Mouse (Mus musculus) splenic B cell, adult 2 months (primary cell): ENCODE results near the gene Ugt3a1.
A peak's percentile ranks its signal among the peaks of the same experiment; 100 is the strongest.

Experiments used
- DNase-seq: peaks from one replicate; pipeline ENCODE4 v3.0.0-alpha.2; 2011; ENCODE audit warnings: low read depth, low spot score
- H3K27me3 ChIP-seq: 2 replicates; pipeline ENCODE4 v1.6.1; 2012; ENCODE audit warnings: mild to moderate bottlenecking, low read length, moderate library complexity, mixed read lengths; ENCODE audit not compliant: control insufficient read depth, poor library complexity, insufficient read depth, severe bottlenecking
- H3K36me3 ChIP-seq: 2 replicates; pipeline ENCODE4 v1.6.1; 2012; ENCODE audit warnings: mild to moderate bottlenecking, low read length, moderate library complexity, mixed read lengths; ENCODE audit not compliant: control insufficient read depth, poor library complexity, insufficient read depth, severe bottlenecking

Ugt3a1 gene

DNA sequence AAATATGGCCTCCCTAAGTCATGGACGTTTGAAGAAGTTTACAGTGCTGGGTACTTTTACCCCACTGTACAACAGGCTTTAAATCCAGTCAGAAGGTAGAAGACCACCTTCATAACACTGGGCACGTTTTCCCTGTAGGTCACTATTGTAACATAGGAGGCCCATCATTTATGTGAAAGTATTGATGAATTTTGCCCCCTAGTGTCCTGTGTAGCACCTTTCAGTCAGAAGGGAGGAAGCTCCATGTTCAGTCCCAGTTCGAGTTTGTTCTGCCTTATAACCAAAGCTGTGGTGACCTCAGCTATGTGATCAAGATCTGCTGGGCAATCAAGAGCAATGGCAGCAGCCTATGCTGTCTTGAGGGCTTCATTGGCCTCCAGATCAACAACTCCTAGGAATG lies 72.1 kb downstream of the Ugt3a1 start:
- no peaks in the 10 kb centered on the region for H3K36me3 ChIP-seq
- H3K27me3 ChIP-seq = no peaks in the 10 kb centered on the region

DNA sequence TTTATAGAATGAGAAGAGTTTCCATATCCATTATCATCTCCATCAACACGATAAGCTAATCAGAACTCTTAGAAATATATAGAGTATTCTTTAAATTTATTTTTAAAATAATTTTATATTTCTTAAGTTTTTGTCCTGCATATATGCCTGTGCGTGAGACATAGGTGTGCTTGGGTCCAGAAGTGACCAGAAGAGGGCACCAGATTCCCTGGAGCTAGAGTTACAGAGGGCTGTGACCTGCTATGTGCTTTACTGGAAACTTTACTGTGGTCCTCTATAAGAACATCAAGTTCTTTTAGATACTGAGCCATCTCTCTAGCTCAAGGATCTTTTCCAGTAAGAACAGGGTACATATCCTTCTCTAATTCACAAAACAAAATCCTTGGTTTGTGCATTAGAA lies 86.1 kb downstream of the Ugt3a1 start:
- Histone ChIP-seq H3K36me3 (no peaks in the 10 kb centered on the region), H3K27me3 (no peaks in the 10 kb centered on the region)
- peak; percentile 52 for DNase-seq

More for the DNA sequence above, 72.1 kb downstream of the Ugt3a1 start:
- DNase-seq = no peak
